Mouse (Mus musculus): ENCODE measurements around the gene Wdr49. TPM values are rescaled to one million over a fixed set of nuclear protein-coding genes. Genes with fewer than 3 reads are reported as not detected.

Wdr49 gene
- total and polyA plus RNA-seq, 3 experiments = 0.44 TPM; not detected in 2

- TF ChIP-seq GATA1 (IDR thresholded peaks at IDR 0.05; ENCODE audit: borderline replicate concordance, low read length) = no peak
- TF ChIP-seq GATA2 (IDR thresholded peaks at IDR 0.05; ENCODE audit: borderline replicate concordance, low read depth, low read length) = no peak
- Histone ChIP-seq H3K4me3 (ENCODE audit: low read depth, low read length) (no peak overlapping the region), H3K27me3 (ENCODE audit: insufficient read depth, low read length) (no peaks in the 10 kb centered on the region), H3K9me3 (replicated peaks) (no peaks in the 10 kb centered on the region), H3K4me1 (ENCODE audit: insufficient read depth, low read depth, low read length) (no peaks in the 10 kb centered on the region), H3K36me3 (replicated peaks) (no peaks in the 10 kb centered on the region)
- ATAC-seq (ENCODE audit: extremely low read depth, insufficient number of reproducible peaks, low FRiP score, poor library complexity, severe bottlenecking) = no peak
- no peak for DNase-seq (ENCODE audit: low spot score)
These were observed 184.8 kb downstream of the Wdr49 start for GRCm38 (mm10) chr3:75297026-75297757.

GRCm38 (mm10) chr3:75293243-75293642 lies 188.7 kb downstream of the Wdr49 start:
- no peak for TF ChIP-seq CTCF (IDR thresholded peaks at IDR 0.05; ENCODE audit: low read depth, low read length)
- TF ChIP-seq GATA2 (IDR thresholded peaks at IDR 0.05; ENCODE audit: borderline replicate concordance, low read depth, low read length) = no peak
- TF ChIP-seq POLR2AphosphoS5 (IDR thresholded peaks at IDR 0.05; ENCODE audit: insufficient replicate concordance, low read depth, low read length) = no peak
- no peak for TF ChIP-seq TAL1 (conservative IDR thresholded peaks at IDR 0.05; ENCODE audit: low read depth, low read length)
- no peak for TF ChIP-seq GATA1 (IDR thresholded peaks at IDR 0.05; ENCODE audit: borderline replicate concordance, low read length)
- H3K9me3 ChIP-seq (replicated peaks) = no peaks in the 10 kb centered on the region
- no peak overlapping the region for H3K4me3 ChIP-seq (ENCODE audit: low read depth, low read length)
- ATAC-seq (ENCODE audit: extremely low read depth, insufficient number of reproducible peaks, low FRiP score, poor library complexity, severe bottlenecking) (no peak), DNase-seq (ENCODE audit: low spot score) (no peak)
- H3K36me3 ChIP-seq (replicated peaks) = no peaks in the 10 kb centered on the region
- H3K4me1 ChIP-seq (ENCODE audit: insufficient read depth, low read depth, low read length) = no peaks in the 10 kb centered on the region
- H3K27me3 ChIP-seq (ENCODE audit: insufficient read depth, low read length) = no peaks in the 10 kb centered on the region

GRCm38 (mm10) chr3:75277455-75277854 lies 204.5 kb downstream of the Wdr49 start:
- H3K9me3 ChIP-seq (replicated peaks) = no peaks in the 10 kb centered on the region
- ATAC-seq (ENCODE audit: extremely low read depth, insufficient number of reproducible peaks, low FRiP score, poor library complexity, severe bottlenecking) (no peak), DNase-seq (ENCODE audit: low spot score) (no peak)
- no peaks in the 10 kb centered on the region for H3K27me3 ChIP-seq (ENCODE audit: insufficient read depth, low read length)
- no peaks in the 10 kb centered on the region for H3K4me1 ChIP-seq (ENCODE audit: insufficient read depth, low read depth, low read length)
- H3K4me3 ChIP-seq (ENCODE audit: low read depth, low read length) = no peak overlapping the region
- no peaks in the 10 kb centered on the region for H3K36me3 ChIP-seq (replicated peaks)
- TF ChIP-seq TAL1 (conservative IDR thresholded peaks at IDR 0.05; ENCODE audit: low read depth, low read length) (no peak), CTCF (IDR thresholded peaks at IDR 0.05; ENCODE audit: low read depth, low read length) (no peak), GATA2 (IDR thresholded peaks at IDR 0.05; ENCODE audit: borderline replicate concordance, low read depth, low read length) (no peak), GATA1 (IDR thresholded peaks at IDR 0.05; ENCODE audit: borderline replicate concordance, low read length) (no peak), POLR2AphosphoS5 (IDR thresholded peaks at IDR 0.05; ENCODE audit: insufficient replicate concordance, low read depth, low read length) (no peak)

GRCm38 (mm10) chr3:75276522-75276921 lies 205.4 kb downstream of the Wdr49 start:
- no peak for DNase-seq (ENCODE audit: low spot score)
- no peak for ATAC-seq (ENCODE audit: extremely low read depth, insufficient number of reproducible peaks, low FRiP score, poor library complexity, severe bottlenecking)
- Histone ChIP-seq H3K36me3 (replicated peaks) (no peaks in the 10 kb centered on the region), H3K4me1 (ENCODE audit: insufficient read depth, low read depth, low read length) (no peaks in the 10 kb centered on the region), H3K4me3 (ENCODE audit: low read depth, low read length) (no peak overlapping the region), H3K9me3 (replicated peaks) (no peaks in the 10 kb centered on the region), H3K27me3 (ENCODE audit: insufficient read depth, low read length) (no peaks in the 10 kb centered on the region)
- TF ChIP-seq CTCF (IDR thresholded peaks at IDR 0.05; ENCODE audit: low read depth, low read length) = no peak
- no peak for TF ChIP-seq TAL1 (conservative IDR thresholded peaks at IDR 0.05; ENCODE audit: low read depth, low read length)
- no peak for TF ChIP-seq GATA2 (IDR thresholded peaks at IDR 0.05; ENCODE audit: borderline replicate concordance, low read depth, low read length)
- no peak for TF ChIP-seq GATA1 (IDR thresholded peaks at IDR 0.05; ENCODE audit: borderline replicate concordance, low read length)
- no peak for TF ChIP-seq POLR2AphosphoS5 (IDR thresholded peaks at IDR 0.05; ENCODE audit: insufficient replicate concordance, low read depth, low read length)

GRCm38 (mm10) chr3:75275127-75275526 lies 206.8 kb downstream of the Wdr49 start:
- H3K4me1 ChIP-seq (ENCODE audit: insufficient read depth, low read depth, low read length) = no peaks in the 10 kb centered on the region
- H3K9me3 ChIP-seq (replicated peaks) = no peaks in the 10 kb centered on the region
- DNase-seq (ENCODE audit: low spot score) = no peak
- H3K4me3 ChIP-seq (ENCODE audit: low read depth, low read length) = no peak overlapping the region
- no peaks in the 10 kb centered on the region for H3K27me3 ChIP-seq (ENCODE audit: insufficient read depth, low read length)
- H3K36me3 ChIP-seq (replicated peaks) = no peaks in the 10 kb centered on the region
- TF ChIP-seq GATA2 (IDR thresholded peaks at IDR 0.05; ENCODE audit: borderline replicate concordance, low read depth, low read length) = no peak
- no peak for TF ChIP-seq GATA1 (IDR thresholded peaks at IDR 0.05; ENCODE audit: borderline replicate concordance, low read length)
- no peak for TF ChIP-seq CTCF (IDR thresholded peaks at IDR 0.05; ENCODE audit: low read depth, low read length)
- no peak for TF ChIP-seq TAL1 (conservative IDR thresholded peaks at IDR 0.05; ENCODE audit: low read depth, low read length)
- no peak for TF ChIP-seq POLR2AphosphoS5 (IDR thresholded peaks at IDR 0.05; ENCODE audit: insufficient replicate concordance, low read depth, low read length)
- no peak for ATAC-seq (ENCODE audit: extremely low read depth, insufficient number of reproducible peaks, low FRiP score, poor library complexity, severe bottlenecking)

DNA sequence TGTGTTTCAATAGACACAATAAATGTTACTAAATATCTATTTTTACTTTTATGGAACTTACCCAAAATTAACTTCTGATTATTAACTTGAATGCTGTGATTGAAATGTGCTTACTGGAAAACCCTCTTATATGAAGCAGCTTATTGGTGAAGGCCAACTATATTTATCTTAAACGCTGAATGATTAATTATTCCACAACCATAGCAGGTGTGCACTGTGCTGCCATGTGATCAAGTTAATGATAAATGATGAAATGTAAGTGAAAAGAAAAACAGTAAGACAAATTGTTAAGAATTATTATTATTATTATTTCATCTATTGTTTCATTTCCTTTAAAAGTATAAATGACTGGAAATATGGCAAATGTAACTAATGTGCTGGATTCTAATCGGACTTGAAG lies 212.0 kb downstream of the Wdr49 start, which contains the start of gene Serpini2:
TSS of gene Serpini2 (minus strand) at position 101 of the 400 bp plus-strand sequence.
- no peaks in the 10 kb centered on the region for H3K9me3 ChIP-seq (replicated peaks)
- TF ChIP-seq GATA2 (IDR thresholded peaks at IDR 0.05; ENCODE audit: borderline replicate concordance, low read depth, low read length) = no peak
- TF ChIP-seq GATA1 (IDR thresholded peaks at IDR 0.05; ENCODE audit: borderline replicate concordance, low read length) = no peak
- TF ChIP-seq CTCF (IDR thresholded peaks at IDR 0.05; ENCODE audit: low read depth, low read length) = no peak
- no peak for TF ChIP-seq POLR2AphosphoS5 (IDR thresholded peaks at IDR 0.05; ENCODE audit: insufficient replicate concordance, low read depth, low read length)
- no peak for TF ChIP-seq TAL1 (conservative IDR thresholded peaks at IDR 0.05; ENCODE audit: low read depth, low read length)
- no peaks in the 10 kb centered on the region for H3K27me3 ChIP-seq (ENCODE audit: insufficient read depth, low read length)
- no peaks in the 10 kb centered on the region for H3K36me3 ChIP-seq (replicated peaks)
- no peak within 1 kb of the TSS for H3K4me3 ChIP-seq (ENCODE audit: low read depth, low read length)
- no peaks in the 10 kb centered on the region for H3K4me1 ChIP-seq (ENCODE audit: insufficient read depth, low read depth, low read length)
- DNase-seq (ENCODE audit: low spot score) = no peak
- ATAC-seq (ENCODE audit: extremely low read depth, insufficient number of reproducible peaks, low FRiP score, poor library complexity, severe bottlenecking) = no peak

Measured in G1E (cell line).